Mouse (Mus musculus): ENCODE measurements around the gene Zfp324.

- TF ChIP-seq CTCF (IDR thresholded peaks at IDR 0.05; ENCODE audit: control insufficient read depth, insufficient read depth, insufficient replicate concordance, low read depth, low read length) = no peak
- TF ChIP-seq POLR2A (IDR thresholded peaks at IDR 0.05; ENCODE audit: control insufficient read depth, low read depth, low read length) = no peak
Observed at GRCm38 (mm10) chr7:12997230-12997629, 31.6 kb downstream of the Zfp324 start.

Data from testis, adult 2 months (tissue).